Mouse (Mus musculus): ENCODE measurements around the gene Nrd1. TPM values are rescaled to one million over a fixed set of nuclear protein-coding genes. Genes with fewer than 3 reads are reported as not detected.

Gene Nrd1
- polyA plus RNA-seq, 1 experiment from 2014 or later, result 44.6 TPM

DNA sequence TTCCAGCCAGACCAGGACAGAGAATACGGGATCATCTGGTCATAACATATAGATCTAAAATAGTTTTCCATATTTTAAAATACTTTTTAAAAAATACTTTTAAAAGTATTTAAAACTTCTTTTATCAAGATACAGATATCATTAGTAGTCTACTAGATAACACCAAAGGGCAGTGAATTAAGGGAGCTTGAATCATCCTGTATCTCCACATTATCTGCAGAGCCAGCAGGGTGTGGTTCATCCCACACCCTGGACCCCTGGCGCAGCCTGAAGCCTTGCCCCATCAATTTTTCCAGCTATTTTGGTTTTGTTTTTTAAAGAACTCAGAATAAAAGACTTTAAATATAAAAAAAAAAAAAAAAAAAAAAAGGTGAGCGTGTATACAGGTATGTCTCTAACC is 98.4 kb downstream of the Nrd1 start:
- Histone ChIP-seq H3K9me3 (replicated peaks) (no peaks in the 10 kb centered on the region), H3K36me3 (peaks cover 6% of the 10 kb centered on the region; the same call in 1 of the 2 replicates), H3K9ac (no peak overlapping the region), H3K4me2 (no peak overlapping the region), H3K4me3 (no peak overlapping the region), H3K27me3 (no peaks in the 10 kb centered on the region), H3K27ac (no peak overlapping the region), H3K4me1 (replicated peaks) (peaks cover 14% of the 10 kb centered on the region)
- no peak for ATAC-seq (replicated peaks; ENCODE audit: insufficient number of reproducible peaks, insufficient read depth, low FRiP score, low read depth)
- 88% methylated on average over 3 of the region's 3 CpGs for WGBS

DNA sequence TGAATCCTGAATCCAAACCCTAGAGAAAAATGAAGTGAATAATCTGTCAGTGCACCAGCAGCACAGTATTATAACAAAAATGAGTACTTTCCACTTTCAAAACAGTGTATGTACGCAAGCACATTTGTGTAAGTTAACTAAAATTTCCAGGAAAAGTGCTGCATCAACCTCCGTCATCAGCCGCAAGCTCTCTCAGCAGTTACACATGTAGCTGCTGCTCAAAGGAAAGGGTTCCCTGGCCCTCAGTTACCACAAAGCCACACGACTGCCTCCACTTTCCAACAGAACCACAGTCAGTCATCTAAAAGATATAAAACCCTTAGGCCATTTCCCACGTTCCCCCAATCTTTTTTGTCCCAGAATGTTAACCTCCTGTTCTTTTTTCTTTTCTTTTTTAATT is 102.1 kb downstream of the Nrd1 start:
- Histone ChIP-seq H3K9ac (no peak overlapping the region), H3K4me3 (no peak overlapping the region), H3K27me3 (no peaks in the 10 kb centered on the region), H3K27ac (no peak overlapping the region), H3K4me2 (no peak overlapping the region), H3K4me1 (replicated peaks) (peaks cover 2% of the 10 kb centered on the region; the same call in 1 of the 2 replicates), H3K9me3 (replicated peaks) (no peaks in the 10 kb centered on the region), H3K36me3 (peaks cover 6% of the 10 kb centered on the region; the same call in 1 of the 2 replicates)
- ATAC-seq (replicated peaks; ENCODE audit: insufficient number of reproducible peaks, insufficient read depth, low FRiP score, low read depth), result no peak
- 82% methylated on average over 5 of the region's 5 CpGs for WGBS

DNA sequence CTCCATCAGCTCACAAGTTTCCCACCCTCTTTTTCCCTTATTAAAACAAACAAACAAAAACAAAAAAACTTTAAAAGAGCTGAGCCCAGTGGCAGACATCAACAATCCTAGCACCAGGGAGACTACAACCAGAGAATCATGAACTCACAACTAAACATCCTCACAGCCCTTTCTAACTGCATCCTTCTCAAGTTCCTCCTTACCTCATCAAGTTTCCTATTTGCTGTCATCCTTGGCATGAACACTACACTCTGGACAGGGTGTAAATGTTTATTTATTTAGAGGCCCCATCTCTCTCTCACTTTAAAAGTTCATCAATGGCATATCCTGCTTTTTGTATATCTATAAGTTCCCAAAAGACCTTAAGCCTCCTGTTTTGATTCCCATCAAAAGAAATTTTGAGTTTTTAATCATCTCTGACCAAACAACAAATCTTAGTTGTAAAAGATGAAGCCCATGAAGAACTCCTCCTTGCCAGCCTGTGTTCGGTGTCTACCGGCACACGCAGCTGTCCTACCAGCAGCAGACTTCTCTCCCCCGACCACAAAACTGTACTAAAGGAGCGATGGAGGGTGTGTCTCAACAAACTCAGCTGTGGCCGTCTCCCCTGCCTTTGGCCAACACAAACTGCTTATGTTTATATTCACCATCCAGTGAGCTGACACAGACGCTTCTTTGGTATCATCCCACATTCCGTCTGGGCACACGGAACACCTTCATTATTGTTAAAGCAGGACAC is 102.9 kb downstream of the Nrd1 start:
- Histone ChIP-seq H3K4me2 (no peak overlapping the region), H3K9ac (no peak overlapping the region), H3K36me3 (peaks cover 6% of the 10 kb centered on the region; the same call in 1 of the 2 replicates), H3K4me3 (no peak overlapping the region), H3K27ac (no peak overlapping the region), H3K9me3 (replicated peaks) (no peaks in the 10 kb centered on the region), H3K4me1 (replicated peaks) (peaks cover 2% of the 10 kb centered on the region; the same call in 1 of the 2 replicates), H3K27me3 (no peaks in the 10 kb centered on the region)
- ATAC-seq (replicated peaks; ENCODE audit: insufficient number of reproducible peaks, insufficient read depth, low FRiP score, low read depth), result no peak
- 60% methylated on average over 9 of the region's 9 CpGs for WGBS

DNA sequence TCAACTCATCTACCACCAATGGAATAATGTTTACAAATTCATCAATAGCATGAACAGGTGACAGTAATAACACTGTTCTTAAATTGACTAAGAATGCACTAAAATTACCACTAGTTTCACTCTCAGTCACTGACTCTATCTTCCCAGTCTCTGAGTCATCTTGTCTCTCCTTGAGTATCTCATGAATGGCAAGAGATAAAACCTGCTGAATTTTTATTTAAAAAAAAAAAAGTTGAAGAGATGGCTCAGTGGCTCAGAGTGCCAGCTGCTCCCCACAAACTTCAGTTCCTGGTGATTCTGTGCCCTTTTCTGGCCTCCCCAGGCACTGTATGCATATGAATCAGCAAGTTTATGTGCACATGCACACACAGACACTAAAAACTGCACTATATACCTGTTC is 104.8 kb downstream of the Nrd1 start:
- no peaks in the 10 kb centered on the region for H3K27me3 ChIP-seq
- H3K9ac ChIP-seq, result no peak overlapping the region
- no peaks in the 10 kb centered on the region for H3K9me3 ChIP-seq (replicated peaks)
- H3K36me3 ChIP-seq, result peaks cover 6% of the 10 kb centered on the region; the same call in 1 of the 2 replicates
- peaks cover 2% of the 10 kb centered on the region; the same call in 1 of the 2 replicates for H3K4me1 ChIP-seq (replicated peaks)
- ATAC-seq (replicated peaks; ENCODE audit: insufficient number of reproducible peaks, insufficient read depth, low FRiP score, low read depth), result no peak
- H3K4me2 ChIP-seq, result no peak overlapping the region
- no peak overlapping the region for H3K4me3 ChIP-seq
- no peak overlapping the region for H3K27ac ChIP-seq

DNA sequence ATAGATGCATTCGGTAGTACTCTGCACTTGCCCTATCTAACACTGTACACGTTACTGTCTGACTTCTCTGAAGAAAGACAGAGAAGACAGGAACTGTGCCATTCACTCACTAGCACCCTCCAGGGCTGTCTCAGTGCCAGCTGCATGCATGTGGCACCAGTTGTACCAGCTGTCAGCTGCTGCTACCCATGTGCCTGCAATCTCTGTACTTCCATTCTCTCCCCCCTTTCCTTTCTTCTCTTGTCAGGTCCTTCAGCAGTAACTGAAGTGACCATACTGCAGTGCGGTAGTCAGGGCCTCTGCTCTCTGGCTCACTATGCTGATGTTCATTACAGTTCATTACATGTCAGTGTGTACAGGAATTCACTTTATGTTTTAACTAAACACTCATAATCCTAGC is 105.6 kb downstream of the Nrd1 start:
- H3K9me3 ChIP-seq (replicated peaks), result no peaks in the 10 kb centered on the region
- no peak overlapping the region for H3K27ac ChIP-seq
- no peak for ATAC-seq (replicated peaks; ENCODE audit: insufficient number of reproducible peaks, insufficient read depth, low FRiP score, low read depth)

DNA sequence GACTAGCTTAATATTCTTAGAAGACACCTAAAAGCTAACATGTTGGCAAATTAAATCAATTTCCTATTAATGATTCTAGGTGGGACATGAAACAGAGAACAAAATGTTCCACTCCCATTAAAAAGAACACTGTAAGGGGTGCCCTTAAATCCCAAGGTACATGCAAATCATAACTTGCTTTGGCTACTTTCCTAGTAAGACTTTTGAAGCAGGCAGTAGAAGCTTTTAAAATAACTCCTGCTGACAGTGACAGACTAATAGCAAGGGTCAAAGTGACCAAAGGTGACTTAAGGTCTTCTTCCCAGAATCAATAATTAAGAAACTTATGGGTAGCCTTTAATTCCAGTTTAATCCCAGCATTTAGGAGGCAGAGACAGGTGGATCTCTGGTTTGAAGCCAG is 106.1 kb downstream of the Nrd1 start:
- no peak for ATAC-seq (replicated peaks; ENCODE audit: insufficient number of reproducible peaks, insufficient read depth, low FRiP score, low read depth)
- H3K27ac ChIP-seq, result no peak overlapping the region
- H3K27me3 ChIP-seq, result no peaks in the 10 kb centered on the region
- no peak overlapping the region for H3K4me3 ChIP-seq
- H3K9ac ChIP-seq, result no peak overlapping the region
- peaks cover 2% of the 10 kb centered on the region; the same call in 1 of the 2 replicates for H3K4me1 ChIP-seq (replicated peaks)
- no peaks in the 10 kb centered on the region for H3K9me3 ChIP-seq (replicated peaks)
- H3K36me3 ChIP-seq, result peaks cover 1% of the 10 kb centered on the region; the same call in 1 of the 2 replicates
- no peak overlapping the region for H3K4me2 ChIP-seq

More for the DNA sequence above, 105.6 kb downstream of the Nrd1 start:
- 56% methylated on average over 3 of the region's 3 CpGs for WGBS
- Histone ChIP-seq H3K4me3 (no peak overlapping the region), H3K27me3 (no peaks in the 10 kb centered on the region), H3K4me1 (replicated peaks) (peaks cover 2% of the 10 kb centered on the region; the same call in 1 of the 2 replicates), H3K4me2 (no peak overlapping the region), H3K9ac (no peak overlapping the region), H3K36me3 (peaks cover 6% of the 10 kb centered on the region; the same call in 1 of the 2 replicates)

DNA sequence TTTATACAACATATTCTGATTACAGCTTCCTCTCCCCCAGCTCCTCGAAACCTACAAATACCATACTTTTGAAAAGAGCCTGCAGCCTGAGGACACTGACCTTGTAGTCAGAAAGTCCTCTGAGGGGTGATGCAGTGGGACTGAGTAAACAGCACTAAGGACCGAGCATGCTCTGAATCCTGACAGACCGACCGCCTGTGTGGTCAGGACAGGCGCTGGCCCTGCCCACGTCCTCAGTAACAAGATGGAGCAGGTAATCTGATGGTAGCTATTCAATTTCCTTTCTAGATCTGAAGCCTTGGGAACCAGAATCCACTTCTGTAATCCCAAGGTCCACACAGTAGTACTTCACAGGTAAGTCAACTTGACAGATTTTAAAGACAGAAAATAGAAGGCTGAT is 108.6 kb downstream of the Nrd1 start:
- Histone ChIP-seq H3K9ac (no peak overlapping the region), H3K4me1 (replicated peaks) (peaks cover 7% of the 10 kb centered on the region), H3K27ac (no peak overlapping the region), H3K4me3 (no peak overlapping the region), H3K36me3 (no peaks in the 10 kb centered on the region), H3K27me3 (no peaks in the 10 kb centered on the region), H3K4me2 (no peak overlapping the region), H3K9me3 (replicated peaks) (no peaks in the 10 kb centered on the region)
- ATAC-seq (replicated peaks; ENCODE audit: insufficient number of reproducible peaks, insufficient read depth, low FRiP score, low read depth), result no peak
- WGBS, result 81% methylated on average over 6 of the region's 6 CpGs

DNA sequence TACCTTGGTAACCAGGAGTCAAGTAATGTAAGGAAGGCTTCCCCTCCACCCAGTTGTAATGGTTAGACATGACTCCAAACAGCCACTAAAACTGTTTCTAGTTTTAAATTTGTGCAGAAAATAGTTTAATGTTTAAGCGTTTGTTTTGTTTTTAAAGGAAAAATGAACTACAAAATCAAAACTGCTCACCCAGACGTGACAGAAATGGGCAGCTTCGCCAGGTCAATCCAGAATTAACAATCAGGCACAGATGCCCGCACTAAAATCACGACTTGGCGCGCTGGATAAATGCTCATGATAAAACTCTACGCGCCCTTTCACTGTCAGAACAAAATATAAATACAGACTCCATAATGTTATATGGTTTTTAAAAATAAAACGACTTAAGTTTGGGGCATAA is 109.2 kb downstream of the Nrd1 start:
- Histone ChIP-seq H3K9ac (no peak overlapping the region), H3K9me3 (replicated peaks) (no peaks in the 10 kb centered on the region), H3K36me3 (no peaks in the 10 kb centered on the region), H3K4me2 (no peak overlapping the region), H3K4me1 (replicated peaks) (peaks cover 7% of the 10 kb centered on the region), H3K27me3 (no peaks in the 10 kb centered on the region), H3K4me3 (no peak overlapping the region), H3K27ac (no peak overlapping the region)
- ATAC-seq (replicated peaks; ENCODE audit: insufficient number of reproducible peaks, insufficient read depth, low FRiP score, low read depth), result no peak
- WGBS, result 89% methylated on average over 10 of the region's 10 CpGs

DNA sequence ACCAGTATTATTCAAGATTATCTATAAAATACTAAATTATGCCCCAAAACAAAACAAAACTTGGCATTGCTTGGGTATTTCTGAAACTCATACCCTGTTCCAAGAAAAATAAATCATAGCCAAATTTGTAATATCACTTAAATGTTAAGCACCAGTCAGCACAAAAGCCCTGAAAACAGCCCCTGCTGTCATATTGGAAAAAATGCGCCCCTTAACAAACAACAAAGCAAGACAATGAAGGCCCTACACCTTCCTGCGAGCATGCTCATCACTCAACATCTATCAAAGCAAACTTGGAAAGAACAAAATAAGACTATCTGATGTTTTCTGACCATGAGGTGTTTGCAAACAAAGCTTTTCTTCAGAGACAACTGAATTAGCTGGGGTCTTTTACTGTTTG is 110.5 kb downstream of the Nrd1 start:
- Histone ChIP-seq H3K4me2 (no peak overlapping the region), H3K4me3 (no peak overlapping the region), H3K9ac (no peak overlapping the region), H3K9me3 (replicated peaks) (no peaks in the 10 kb centered on the region), H3K27me3 (no peaks in the 10 kb centered on the region), H3K36me3 (no peaks in the 10 kb centered on the region), H3K4me1 (replicated peaks) (peaks cover 16% of the 10 kb centered on the region), H3K27ac (no peak overlapping the region)
- 71% methylated on average over 2 of the region's 2 CpGs for WGBS
- ATAC-seq (replicated peaks; ENCODE audit: insufficient number of reproducible peaks, insufficient read depth, low FRiP score, low read depth), result no peak

MicroRNAs within 50 kb of the gene (microRNA counts, 519-probe panel; counts per million panel counts)
- microRNA mmu-miR-761, result 2,415 counts per million, percentile 47 among the panel's probes with 10 or more counts

Small RNA genes within 50 kb of the gene (microRNA-seq; reads per million reads assigned to microRNA genes)
- not detected for gene Mir761

Other genes starting within 250 kb of the Nrd1 start
- 2.8 and 3.0 TPM in 2 replicates for gene Zfyve9, start 219.9 kb upstream of the Nrd1 start, polyA plus RNA-seq (2015; fragmentation: Nextera tagmentation; extraction: Ambion mirVana)
- 135 and 166 TPM in 2 replicates for gene Btf3l4, start 167.0 kb upstream of the Nrd1 start, polyA plus RNA-seq (2015; fragmentation: Nextera tagmentation; extraction: Ambion mirVana)
- 107 and 122 TPM in 2 replicates for gene Txndc12, start 166.1 kb upstream of the Nrd1 start, polyA plus RNA-seq (2015; fragmentation: Nextera tagmentation; extraction: Ambion mirVana)
- gene Kti12, start 152.9 kb upstream of the Nrd1 start, polyA plus RNA-seq (2015; fragmentation: Nextera tagmentation; extraction: Ambion mirVana), result 21.3 and 28.2 TPM in 2 replicates
- gene A730015C16Rik, start 152.0 kb upstream of the Nrd1 start, polyA plus RNA-seq (2015; fragmentation: Nextera tagmentation; extraction: Ambion mirVana), result 1.3 and 1.8 TPM in 2 replicates
- gene Rab3b, start 121.6 kb upstream of the Nrd1 start, polyA plus RNA-seq (2015; fragmentation: Nextera tagmentation; extraction: Ambion mirVana), result 4.5 and 11.2 TPM in 2 replicates
- gene Osbpl9, start 201.6 kb downstream of the Nrd1 start, polyA plus RNA-seq (2015; fragmentation: Nextera tagmentation; extraction: Ambion mirVana), result 48.6 and 50.7 TPM in 2 replicates
- gene Calr4, start 233.8 kb downstream of the Nrd1 start, polyA plus RNA-seq (2015; fragmentation: Nextera tagmentation; extraction: Ambion mirVana), result 0.11 and 0.19 TPM in 2 replicates

Data from heart, embryonic 15.5 days (tissue).